Mouse (Mus musculus): ENCODE measurements around the gene Hmgn2.
"Not testable (repeated sequence)": the region's sequence is repeated elsewhere in the genome, so short reads cannot be mapped to it uniquely, and the experiment has no call there.

Gene Hmgn2

GRCm38 (mm10) chr4:133918093-133918825 is 50.2 kb downstream of the Hmgn2 start:
- DNase-seq: not testable (repeated sequence)
